Mouse (Mus musculus) embryonic facial prominence, embryonic 14.5 days (tissue): ENCODE measurements around the gene Chst4. TPM values are rescaled to one million over a fixed set of nuclear protein-coding genes. Genes with fewer than 3 reads are reported as not detected.

Source experiments
- ATAC-seq: fragments of 200-750 bp; cut with Nextera tagmentation; 2 replicates; pipeline ENCODE4 v1.8.0; 2017; ENCODE audit warnings: low read depth, moderate number of reproducible peaks, moderate TSS enrichment
- DNase-seq: peaks from one replicate; pipeline ENCODE4 v3.0.0-alpha.2; 2015; ENCODE audit warnings: low spot score
- H3K27ac ChIP-seq: fragments of 300-500 bp; sonication (generic); replicated peaks from 2 replicates; pipeline ENCODE4 v1.5.1; 2014; ENCODE audit warnings: low read depth, mild to moderate bottlenecking, low read length, moderate library complexity
- H3K27me3 ChIP-seq: fragments of 300-500 bp; sonication (generic); replicated peaks from 2 replicates; pipeline ENCODE4 v1.6.1; 2014; ENCODE audit warnings: low read length; ENCODE audit not compliant: control insufficient read depth, insufficient read depth
- H3K36me3 ChIP-seq: fragments of 300-500 bp; sonication (generic); 2 replicates; pipeline ENCODE4 v1.6.1; 2014; ENCODE audit warnings: low read length, mixed read lengths; ENCODE audit not compliant: control insufficient read depth, insufficient read depth
- H3K4me1 ChIP-seq: fragments of 300-500 bp; sonication (generic); 2 replicates; pipeline ENCODE4 v1.6.1; 2014; ENCODE audit warnings: antibody characterized with exemption, low read length; ENCODE audit not compliant: control insufficient read depth, insufficient read depth
- H3K4me2 ChIP-seq: fragments of 300-500 bp; sonication (generic); 2 replicates; pipeline ENCODE4 v1.6.1; 2014; ENCODE audit warnings: low read depth, mild to moderate bottlenecking, low read length, moderate library complexity, mixed read lengths
- H3K4me3 ChIP-seq: fragments of 300-500 bp; sonication (generic); 2 replicates; pipeline ENCODE4 v1.5.1; 2014; ENCODE audit warnings: low read depth, mild to moderate bottlenecking, low read length
- H3K9ac ChIP-seq: fragments of 300-500 bp; sonication (generic); 2 replicates; pipeline ENCODE4 v1.6.1; 2014; ENCODE audit warnings: low read depth, mild to moderate bottlenecking, low read length, moderate library complexity, mixed read lengths
- H3K9me3 ChIP-seq: fragments of 300-500 bp; sonication (generic); 2 replicates; pipeline ENCODE4 v1.6.1; 2016; ENCODE audit warnings: low read length; ENCODE audit not compliant: control insufficient read depth
- WGBS: fragments of 180-500 bp; shearing (Covaris S2); extraction: QIAGEN DNeasy Blood & Tissue Kit; methylation state at CpG from one replicate; pipeline ENCODE4 v1.1.7; 2014; 5-methylcytosine and 5-hydroxymethylcytosine counted together
- polyA plus RNA-seq: library from polyadenylated mRNA; unstranded; fragments of >200 nt; fragmentation: Nextera tagmentation; extraction: Ambion mirVana; gene quantifications from 2 replicates; pipeline ENCODE4 v1.2.1, GENCODE M21; 2014

The Chst4 gene
- polyA plus RNA-seq, 1 experiment from 2014 or later = not detected

DNA sequence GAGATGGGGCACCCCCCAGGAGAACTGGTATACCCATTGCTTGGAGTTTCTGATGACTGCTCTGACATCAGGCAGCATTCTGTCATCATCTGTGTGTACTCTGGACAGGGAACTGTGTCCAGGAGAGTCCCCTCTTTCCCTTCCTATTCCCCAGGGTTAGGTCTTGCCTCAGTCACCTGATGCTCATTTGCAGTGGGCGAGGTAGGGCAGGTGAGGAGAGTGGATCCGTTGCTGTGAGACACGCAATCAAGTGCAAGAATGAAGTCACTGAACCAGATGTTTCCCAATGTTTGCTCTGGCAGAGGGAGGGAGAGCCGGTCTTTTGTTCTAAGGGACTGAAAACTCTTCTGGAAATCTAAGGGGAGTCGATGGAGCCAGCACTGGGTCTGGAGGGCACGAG, 60.2 kb downstream of the Chst4 start:
- DNase-seq (no peak), ATAC-seq (no peak)
- Histone ChIP-seq H3K36me3 (no peaks in the 10 kb centered on the region), H3K4me3 (no peak overlapping the region), H3K4me2 (no peak overlapping the region), H3K9me3 (peaks cover 13% of the 10 kb centered on the region), H3K27me3 (no peaks in the 10 kb centered on the region), H3K27ac (no peak overlapping the region), H3K4me1 (no peaks in the 10 kb centered on the region), H3K9ac (no peak overlapping the region)
- WGBS = 71% methylated on average over 6 of the region's 6 CpGs

Other genes with a start within 250 kb of the Chst4 start
- 2.8 and 2.9 TPM in 2 replicates for gene Phlpp2, start 171.2 kb downstream of the Chst4 start, polyA plus RNA-seq
- 1.8 and 2.1 TPM in 2 replicates for gene Marveld3, start 77.5 kb downstream of the Chst4 start, polyA plus RNA-seq
- 0.08 TPM in 1 of 2 replicates, not detected in the other for gene Tat, start 49.3 kb downstream of the Chst4 start, polyA plus RNA-seq
- 6.2 and 7.4 TPM in 2 replicates for gene Zfp612, start 40.0 kb upstream of the Chst4 start, polyA plus RNA-seq
- gene Gm21964, start 61.5 kb upstream of the Chst4 start, polyA plus RNA-seq = not detected in 2 replicates
- gene Gm17720, start 63.0 kb upstream of the Chst4 start, polyA plus RNA-seq = not detected in 2 replicates
- gene Calb2, start 128.5 kb upstream of the Chst4 start, polyA plus RNA-seq = 14.7 and 17.5 TPM in 2 replicates
- gene Cmtr2, start 175.9 kb upstream of the Chst4 start, polyA plus RNA-seq = 7.1 and 8.1 TPM in 2 replicates
- 0.25 and 0.32 TPM in 2 replicates for gene Hydin, start 227.2 kb upstream of the Chst4 start, polyA plus RNA-seq